ENCODE assay signal across 14 mouse cellular contexts in genomic region chr6:87037826-87038620, GRCm38 (mm10). TPM values are rescaled to one million over a fixed set of nuclear protein-coding genes. Genes with fewer than 3 reads are reported as not detected.
A peak's percentile ranks its signal among the peaks of the same experiment; 100 is the strongest.
DNase-seq lines count a peak whose midpoint lies in the region; ATAC-seq and TF ChIP-seq lines count a peak whose summit lies in the region.
"Had no signal": no experiment of that assay in that cellular context is flagged by ENCODE, and none has a peak within 500 bp of the region (broad histone marks: within the 10 kb centered on the region; RNA-seq: fewer than 3 reads in every experiment).

No protein-coding gene starts in this region.

- no peak for TF ChIP-seq CTCF in lung, postnatal 0 days (IDR thresholded peaks at IDR 0.05)
- TF ChIP-seq CTCF in small intestine, adult 2 months (IDR thresholded peaks at IDR 0.05; ENCODE audit: extremely low read depth, insufficient read length, insufficient replicate concordance, low read depth, low read length), result no peak

- 77% methylated on average over 10 of the region's 10 CpGs for WGBS in lung, postnatal 0 days
- 44% methylated on average over 10 of the region's 10 CpGs for WGBS in small intestine, adult 2 months
- 86% methylated on average over 10 of the region's 10 CpGs for WGBS in forebrain, embryonic 14.5 days

- no peaks in the 10 kb centered on the region for H3K9me3 ChIP-seq in lung, postnatal 0 days (ENCODE audit: low read length)
- peaks cover 5% of the 10 kb centered on the region for H3K9me3 ChIP-seq in forebrain, embryonic 14.5 days (replicated peaks; ENCODE audit: control insufficient read depth, low read length)
- H3K9me3 ChIP-seq: forebrain, embryonic 12.5 days; heart, embryonic 15.5 days; lung, embryonic 15.5 days had no signal

- DNase-seq in lung, postnatal 0 days (ENCODE audit: low spot score), result peak; percentile 4
- no peak for DNase-seq in lung, postnatal 25 days (ENCODE audit: low spot score)
- peak; percentile 88 for DNase-seq in NIH3T3 (ENCODE audit: low read depth)
- DNase-seq in forebrain, embryonic 14.5 days (ENCODE audit: low spot score), result no peak
- DNase-seq in right cerebral cortex, adult 18-20 months, result no peak
- DNase-seq: gastrocnemius, adult 2 months; layer of hippocampus, adult 9-11 months had no signal

- H3K36me3 ChIP-seq in lung, postnatal 0 days (ENCODE audit: insufficient read depth, low read length), result no peaks in the 10 kb centered on the region
- no peaks in the 10 kb centered on the region for H3K36me3 ChIP-seq in small intestine, adult 2 months (ENCODE audit: control insufficient read depth, insufficient read depth, low read length)
- no peaks in the 10 kb centered on the region for H3K36me3 ChIP-seq in forebrain, embryonic 14.5 days (ENCODE audit: control insufficient read depth, insufficient read depth, low read length)
- H3K36me3 ChIP-seq: forebrain, embryonic 12.5 days; heart, embryonic 15.5 days; limb, embryonic 13.5 days; lung, embryonic 15.5 days had no signal

- no peak overlapping the region for H3K9ac ChIP-seq in lung, postnatal 0 days (replicated peaks; ENCODE audit: low read depth)
- H3K9ac ChIP-seq in forebrain, embryonic 14.5 days (ENCODE audit: low read length), result no peak overlapping the region
- H3K9ac ChIP-seq: forebrain, embryonic 12.5 days; heart, embryonic 15.5 days; limb, embryonic 13.5 days; lung, embryonic 15.5 days had no signal

- no peaks in the 10 kb centered on the region for H3K4me1 ChIP-seq in lung, postnatal 0 days (ENCODE audit: insufficient read depth, low read depth, low read length)
- peaks cover 27% of the 10 kb centered on the region; the same call in 1 of the 2 replicates for H3K4me1 ChIP-seq in small intestine, adult 2 months (ENCODE audit: control insufficient read depth, insufficient read depth, insufficient read length, low read length)
- no peaks in the 10 kb centered on the region for H3K4me1 ChIP-seq in forebrain, embryonic 14.5 days (ENCODE audit: control insufficient read depth, insufficient read depth, low read length)
- H3K4me1 ChIP-seq: forebrain, embryonic 12.5 days had no signal

- no peak for ATAC-seq in lung, postnatal 0 days
- peak; percentile 7 to 26; a peak in 2 of 4 replicates for ATAC-seq in hematopoietic stem cell, adult 5-6 weeks (replicated peaks in 1 of 2; ENCODE audit: insufficient read depth in 1 of 2, low FRiP score in 2 of 2, low TSS enrichment in 1 of 2, low read depth in 1 of 2, poor library complexity in 2 of 2, severe bottlenecking in 2 of 2)
- no peak for ATAC-seq in forebrain, embryonic 14.5 days

- no peaks in the 10 kb centered on the region for H3K27me3 ChIP-seq in lung, postnatal 0 days (replicated peaks; ENCODE audit: insufficient read depth, low read length)
- H3K27me3 ChIP-seq in small intestine, adult 2 months (ENCODE audit: control insufficient read depth, insufficient read depth, low read length), result no peaks in the 10 kb centered on the region
- H3K27me3 ChIP-seq in forebrain, embryonic 14.5 days (replicated peaks; ENCODE audit: control insufficient read depth, insufficient read depth, low read length), result no peaks in the 10 kb centered on the region
- H3K27me3 ChIP-seq: forebrain, embryonic 12.5 days; heart, embryonic 15.5 days; limb, embryonic 13.5 days; lung, embryonic 15.5 days had no signal

- TF ChIP-seq EP300 in lung, postnatal 0 days (IDR thresholded peaks at IDR 0.05), result no peak

- H3K4me2 ChIP-seq in lung, postnatal 0 days (replicated peaks; ENCODE audit: low read depth, low read length), result no peak overlapping the region
- no peak overlapping the region for H3K4me2 ChIP-seq in forebrain, embryonic 14.5 days (ENCODE audit: low read length)
- H3K4me2 ChIP-seq: forebrain, embryonic 12.5 days; heart, embryonic 15.5 days; limb, embryonic 13.5 days; lung, embryonic 15.5 days had no signal

- no peak overlapping the region for H3K4me3 ChIP-seq in lung, postnatal 0 days (ENCODE audit: low read depth, low read length)
- no peak overlapping the region for H3K4me3 ChIP-seq in small intestine, adult 2 months (ENCODE audit: low read depth, low read length)
- no peak overlapping the region for H3K4me3 ChIP-seq in forebrain, embryonic 14.5 days (ENCODE audit: low read depth, low read length)
- H3K4me3 ChIP-seq: forebrain, embryonic 12.5 days; gastrocnemius, adult 2 months; heart, embryonic 15.5 days; limb, embryonic 13.5 days; lung, embryonic 15.5 days had no signal

- TF ChIP-seq POLR2A in small intestine, adult 2 months (IDR thresholded peaks at IDR 0.05; ENCODE audit: low read depth, low read length), result no peak

- no peak overlapping the region for H3K27ac ChIP-seq in lung, postnatal 0 days (ENCODE audit: low read length)
- peak overlapping the region; percentile 28; the same call in 1 of the 2 replicates for H3K27ac ChIP-seq in small intestine, adult 2 months (ENCODE audit: insufficient read depth, low read depth, low read length)
- no peak overlapping the region for H3K27ac ChIP-seq in forebrain, embryonic 14.5 days (ENCODE audit: low read depth, low read length)
- H3K27ac ChIP-seq: forebrain, embryonic 12.5 days; gastrocnemius, adult 2 months; heart, embryonic 15.5 days; limb, embryonic 13.5 days; lung, embryonic 15.5 days; stomach, postnatal 0 days had no signal

RNA-seq across cellular contexts. Expression of gene Gfpt1, which starts 4.6 kb away (rescaled TPM):
- 10.8 and 11.5 TPM in 2 replicates for polyA plus RNA-seq in lung, postnatal 0 days (2015; fragmentation: Nextera tagmentation; extraction: Ambion mirVana)
- 28.0 and 28.5 TPM in 2 replicates for total RNA-seq in hematopoietic stem cell, adult 5-6 weeks (2017)
- polyA plus RNA-seq in small intestine, adult 2 months (2012; rRNA removed), result 9.1 and 16.0 TPM in 2 replicates
- 18.2 and 21.3 TPM in 2 replicates for polyA plus RNA-seq in forebrain, embryonic 14.5 days (2014; fragmentation: Nextera tagmentation; extraction: Ambion mirVana)

RNA-seq across cellular contexts. Expression of gene Nfu1, which starts 29.0 kb away (rescaled TPM):
- 70.7 and 72.9 TPM in 2 replicates for polyA plus RNA-seq in lung, postnatal 0 days (2015; fragmentation: Nextera tagmentation; extraction: Ambion mirVana)
- 45.3 and 75.9 TPM in 2 replicates for total RNA-seq in hematopoietic stem cell, adult 5-6 weeks (2017)
- 12.9 and 36.3 TPM in 2 replicates for polyA plus RNA-seq in small intestine, adult 2 months (2012; rRNA removed)
- 111 and 112 TPM in 2 replicates for polyA plus RNA-seq in forebrain, embryonic 14.5 days (2014; fragmentation: Nextera tagmentation; extraction: Ambion mirVana)

Comparison
In these comparisons a context has a peak if more than half of its experiments do, and no peak if none do; other contexts are left out.
1. DNase-seq: peak in lung, postnatal 0 days (single experiment) and NIH3T3 (single experiment); none in lung, postnatal 25 days (single experiment), forebrain, embryonic 14.5 days (single experiment) and right cerebral cortex, adult 18-20 months (single experiment).
2. ATAC-seq: peak in hematopoietic stem cell, adult 5-6 weeks (2 of 2); none in lung, postnatal 0 days (single experiment) and forebrain, embryonic 14.5 days (single experiment).